Mouse (Mus musculus): Measurements from ENCODE around the gene Lrrc8d. TPM values are rescaled to one million over a fixed set of nuclear protein-coding genes. Genes with fewer than 3 reads are reported as not detected.

Lrrc8d gene
- polyA plus RNA-seq, 1 experiment from 2014 or later, result 32.8 TPM

DNA sequence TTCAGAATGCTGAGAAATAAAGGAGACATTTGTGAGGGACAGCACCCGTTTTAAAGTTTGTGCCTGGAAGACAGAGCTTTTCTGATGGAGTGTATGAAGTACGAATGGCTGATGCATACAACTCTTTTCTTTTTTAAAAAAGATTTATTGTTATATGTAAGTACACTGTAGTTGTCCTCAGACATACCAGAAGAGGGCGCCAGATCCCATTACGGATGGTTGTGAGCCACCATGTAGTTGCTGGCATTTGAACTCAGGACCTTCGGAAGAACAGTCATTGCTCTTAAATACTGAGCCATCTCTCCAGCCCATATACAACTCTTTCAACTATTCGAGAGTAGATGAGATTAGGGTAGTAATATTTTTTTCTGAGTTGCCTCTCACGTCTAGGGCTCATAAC is 8.1 kb upstream of the Lrrc8d start:
- Histone ChIP-seq H3K4me1 (replicated peaks) (no peaks in the 10 kb centered on the region), H3K9me3 (no peaks in the 10 kb centered on the region), H3K9ac (no peak overlapping the region), H3K27ac (no peak overlapping the region), H3K4me2 (no peak overlapping the region), H3K36me3 (no peaks in the 10 kb centered on the region), H3K4me3 (no peak overlapping the region), H3K27me3 (no peaks in the 10 kb centered on the region)
- no peak for ATAC-seq (ENCODE audit: low FRiP score)
- 85% methylated on average over 7 of the region's 7 CpGs for WGBS

GRCm38 (mm10) chr5:105694339-105694930 is 5.3 kb upstream of the Lrrc8d start:
- H3K27me3 ChIP-seq, result no peaks in the 10 kb centered on the region
- H3K9me3 ChIP-seq, result no peaks in the 10 kb centered on the region
- H3K4me3 ChIP-seq, result no peak overlapping the region
- no peak for ATAC-seq (ENCODE audit: low FRiP score)
- WGBS, result 89% methylated on average over 7 of the region's 7 CpGs
- H3K4me1 ChIP-seq (replicated peaks), result peaks cover 8% of the 10 kb centered on the region; the same call in 1 of the 2 replicates
- H3K36me3 ChIP-seq, result no peaks in the 10 kb centered on the region
- H3K27ac ChIP-seq, result no peak overlapping the region
- H3K4me2 ChIP-seq, result no peak overlapping the region
- H3K9ac ChIP-seq, result no peak overlapping the region

GRCm38 (mm10) chr5:105696049-105696448 is 3.7 kb upstream of the Lrrc8d start:
- no peak overlapping the region for H3K4me2 ChIP-seq
- no peaks in the 10 kb centered on the region for H3K9me3 ChIP-seq
- no peaks in the 10 kb centered on the region for H3K27me3 ChIP-seq
- H3K36me3 ChIP-seq, result no peaks in the 10 kb centered on the region
- ATAC-seq (ENCODE audit: low FRiP score), result no peak
- no peak overlapping the region for H3K9ac ChIP-seq
- WGBS, result 94% methylated on average over 6 of the region's 6 CpGs
- H3K4me1 ChIP-seq (replicated peaks), result peaks cover 12% of the 10 kb centered on the region
- no peak overlapping the region for H3K27ac ChIP-seq
- H3K4me3 ChIP-seq, result no peak overlapping the region

DNA sequence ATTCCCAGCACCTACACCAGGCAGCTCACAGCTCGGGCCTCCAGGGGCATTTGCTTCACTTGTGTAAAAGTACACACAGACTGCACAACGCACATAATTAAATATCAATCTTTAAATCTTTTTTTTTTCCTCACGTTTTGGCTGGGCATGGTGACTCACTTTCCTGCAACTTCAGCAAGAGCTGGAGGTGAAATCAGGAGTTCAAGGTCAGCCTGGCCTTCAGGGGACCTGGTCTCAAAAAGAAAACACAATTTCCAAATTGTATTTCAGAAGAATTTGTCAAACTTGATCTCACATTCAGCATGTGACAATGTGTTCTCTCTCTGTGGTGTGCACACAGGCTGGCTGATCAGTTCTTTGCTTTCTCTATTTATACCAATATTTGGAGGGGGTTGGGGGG is 1.9 kb upstream of the Lrrc8d start:
- no peaks in the 10 kb centered on the region for H3K27me3 ChIP-seq
- H3K4me1 ChIP-seq (replicated peaks), result peaks cover 29% of the 10 kb centered on the region
- ATAC-seq (ENCODE audit: low FRiP score), result no peak
- no peak overlapping the region for H3K4me2 ChIP-seq
- no peak overlapping the region for H3K27ac ChIP-seq
- 95% methylated on average over 3 of the region's 3 CpGs for WGBS
- H3K9ac ChIP-seq, result no peak overlapping the region
- H3K9me3 ChIP-seq, result no peaks in the 10 kb centered on the region
- no peak overlapping the region for H3K4me3 ChIP-seq
- H3K36me3 ChIP-seq, result no peaks in the 10 kb centered on the region

DNA sequence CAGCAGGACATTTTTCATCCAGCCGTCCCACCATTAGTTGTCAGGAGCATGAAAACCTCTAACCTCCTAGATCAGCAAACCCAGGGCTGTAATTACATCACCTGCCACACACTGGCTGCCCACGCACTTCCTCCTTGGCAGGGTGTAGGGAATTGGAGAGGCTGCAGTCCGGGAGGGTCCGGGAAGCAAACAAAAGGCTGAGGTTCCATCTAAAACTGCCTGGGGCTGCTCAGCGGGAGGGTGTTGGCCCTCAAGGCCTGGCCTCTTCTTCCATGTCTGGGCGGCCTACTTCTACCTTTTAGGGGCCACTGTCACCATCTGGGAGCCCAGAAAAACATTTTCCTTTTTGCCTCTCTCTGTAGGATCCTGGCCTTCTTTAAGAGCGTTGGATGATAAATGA is 1.1 kb upstream of the Lrrc8d start:
- Histone ChIP-seq H3K4me1 (replicated peaks) (peaks cover 37% of the 10 kb centered on the region), H3K4me2 (peak overlapping the region; percentile 62), H3K27ac (no peak overlapping the region), H3K4me3 (no peak overlapping the region), H3K36me3 (no peaks in the 10 kb centered on the region), H3K9ac (0 out of 2 replicates have a peak overlapping the region, but pooled peaks have one; percentile 99), H3K9me3 (no peaks in the 10 kb centered on the region), H3K27me3 (no peaks in the 10 kb centered on the region)
- no peak for ATAC-seq (ENCODE audit: low FRiP score)
- WGBS, result 12% methylated on average over 7 of the region's 7 CpGs

DNA sequence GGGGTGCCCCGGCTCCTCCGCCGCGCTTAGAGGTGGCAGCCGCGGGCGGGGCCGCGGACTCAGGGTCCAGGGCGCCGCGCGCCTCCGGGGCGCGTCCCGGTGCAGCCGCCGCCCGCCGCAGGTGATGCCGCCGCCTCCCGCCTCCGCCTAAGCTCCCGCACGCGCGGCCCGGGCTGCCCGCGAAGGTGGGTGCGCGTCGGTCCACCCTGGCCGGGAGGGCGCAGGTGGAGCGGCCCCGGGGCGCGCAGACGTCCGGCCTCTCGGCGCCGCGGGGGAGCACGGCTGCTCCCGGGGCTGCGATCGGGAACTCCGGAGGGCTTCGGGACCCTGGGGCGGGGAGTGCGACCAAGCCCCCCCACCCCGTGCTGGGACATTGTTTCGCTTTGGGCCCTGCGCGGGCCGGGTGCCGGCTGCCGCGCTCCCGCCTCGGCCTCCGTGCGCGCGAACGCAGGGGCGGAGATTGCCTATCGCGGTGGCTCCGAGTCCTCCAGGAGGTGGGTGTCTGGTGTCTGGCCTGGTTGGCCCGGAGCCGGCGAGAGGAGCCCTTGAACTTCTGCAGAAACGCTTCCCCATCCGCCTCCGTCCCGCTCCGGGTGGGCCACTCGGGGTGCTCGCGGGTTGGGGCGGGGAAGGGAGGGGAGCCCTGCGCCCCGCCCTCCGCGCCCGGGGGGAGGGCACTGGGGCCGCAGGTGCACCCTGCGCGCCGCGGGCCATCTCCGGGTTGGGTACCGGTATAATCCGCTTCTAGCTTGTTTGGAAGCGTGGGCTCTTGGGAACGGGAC is 492 bp downstream of the Lrrc8d start:
- Histone ChIP-seq H3K36me3 (0 out of 2 replicates have a peak, but pooled peaks cover 2% of the 10 kb centered on the region), H3K9me3 (no peaks in the 10 kb centered on the region), H3K27me3 (no peaks in the 10 kb centered on the region), H3K4me2 (peak overlapping the region; percentile 62), H3K27ac (peak overlapping the region; percentile 98), H3K4me1 (replicated peaks) (peaks cover 52% of the 10 kb centered on the region), H3K9ac (peak overlapping the region; percentile 99), H3K4me3 (peak overlapping the region; percentile 94)
- 0% methylated on average over 66 of the region's 101 CpGs for WGBS
- peak; percentile 68 for ATAC-seq (ENCODE audit: low FRiP score)

- Histone ChIP-seq H3K4me2 (peak overlapping the region; percentile 62), H3K9me3 (no peaks in the 10 kb centered on the region), H3K9ac (no peak overlapping the region), H3K27ac (no peak overlapping the region; the same call in 1 of the 2 replicates), H3K36me3 (0 out of 2 replicates have a peak, but pooled peaks cover 2% of the 10 kb centered on the region), H3K27me3 (no peaks in the 10 kb centered on the region), H3K4me3 (peak overlapping the region; percentile 94), H3K4me1 (replicated peaks) (peaks cover 60% of the 10 kb centered on the region)
- WGBS, result 64% methylated on average over 9 of the region's 9 CpGs
- no peak for ATAC-seq (ENCODE audit: low FRiP score)
Measured at GRCm38 (mm10) chr5:105701326-105701725, 1.6 kb downstream of the Lrrc8d start.

- Histone ChIP-seq H3K4me3 (peak overlapping the region; percentile 94), H3K27ac (no peak overlapping the region), H3K4me1 (replicated peaks) (peaks cover 65% of the 10 kb centered on the region), H3K4me2 (peak overlapping the region; percentile 62), H3K27me3 (no peaks in the 10 kb centered on the region), H3K9me3 (no peaks in the 10 kb centered on the region), H3K9ac (no peak overlapping the region), H3K36me3 (0 out of 2 replicates have a peak, but pooled peaks cover 2% of the 10 kb centered on the region)
- WGBS, result 81% methylated on average over 8 of the region's 8 CpGs
- ATAC-seq (ENCODE audit: low FRiP score), result no peak
Measured at GRCm38 (mm10) chr5:105701844-105702243, 2.1 kb downstream of the Lrrc8d start.

GRCm38 (mm10) chr5:105702580-105703285 is 3.0 kb downstream of the Lrrc8d start:
- ATAC-seq (ENCODE audit: low FRiP score), result no peak
- 0 out of 2 replicates have a peak, but pooled peaks cover 2% of the 10 kb centered on the region for H3K36me3 ChIP-seq
- no peak overlapping the region for H3K27ac ChIP-seq
- H3K4me1 ChIP-seq (replicated peaks), result peaks cover 72% of the 10 kb centered on the region
- H3K4me2 ChIP-seq, result no peak overlapping the region
- H3K9ac ChIP-seq, result no peak overlapping the region
- no peaks in the 10 kb centered on the region for H3K27me3 ChIP-seq
- H3K4me3 ChIP-seq, result no peak overlapping the region
- no peaks in the 10 kb centered on the region for H3K9me3 ChIP-seq
- WGBS, result 84% methylated on average over 9 of the region's 9 CpGs

DNA sequence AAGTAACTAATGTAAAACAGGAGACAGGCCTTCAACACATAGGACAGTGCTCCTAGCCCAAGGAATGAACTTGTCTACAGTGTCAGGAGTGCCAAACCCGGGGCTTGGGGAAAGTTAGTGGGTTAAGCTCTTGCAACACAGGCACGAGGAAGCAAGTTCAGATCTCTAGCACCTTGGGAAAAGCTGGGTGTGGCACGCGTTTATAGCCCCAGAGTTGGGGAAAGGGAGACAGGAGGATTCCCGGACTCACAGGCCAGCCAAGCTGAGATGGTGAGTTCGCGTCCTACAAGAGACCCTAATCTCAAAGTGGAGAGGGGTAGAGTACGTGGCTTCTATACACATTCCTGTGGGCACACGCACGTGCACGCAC is 3.5 kb downstream of the Lrrc8d start:
- Histone ChIP-seq H3K9ac (no peak overlapping the region), H3K27me3 (no peaks in the 10 kb centered on the region), H3K27ac (no peak overlapping the region), H3K4me2 (no peak overlapping the region), H3K9me3 (no peaks in the 10 kb centered on the region), H3K4me3 (no peak overlapping the region), H3K4me1 (replicated peaks) (peaks cover 72% of the 10 kb centered on the region), H3K36me3 (0 out of 2 replicates have a peak, but pooled peaks cover 2% of the 10 kb centered on the region)
- WGBS, result 96% methylated on average over 11 of the region's 11 CpGs
- no peak for ATAC-seq (ENCODE audit: low FRiP score)

DNA sequence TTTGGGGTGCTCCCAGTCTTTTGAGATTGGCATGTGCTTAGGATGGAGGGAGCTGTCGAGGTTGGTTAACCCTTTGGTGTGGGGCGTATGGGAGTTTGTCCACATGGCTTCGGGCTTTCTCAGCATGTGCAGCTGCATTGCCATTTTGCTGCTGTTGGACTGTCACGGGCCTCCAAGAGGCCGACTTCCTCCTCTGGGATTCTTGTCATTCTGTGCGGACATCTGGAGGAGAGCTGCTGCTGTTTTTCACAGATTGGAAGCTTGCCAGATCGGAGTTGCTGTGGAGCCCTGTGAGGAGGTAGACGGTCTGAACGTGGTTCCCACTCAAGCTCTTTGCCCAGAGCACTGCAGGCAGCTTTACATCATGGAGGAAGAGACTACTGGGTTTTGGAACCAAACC is 4.8 kb downstream of the Lrrc8d start:
- Histone ChIP-seq H3K4me2 (no peak overlapping the region; the same call in 1 of the 2 replicates), H3K27ac (peak overlapping the region; percentile 58; the same call in 1 of the 2 replicates)

GRCm38 (mm10) chr5:105706635-105707034 is 6.9 kb downstream of the Lrrc8d start:
- WGBS, result 77% methylated on average over 11 of the region's 11 CpGs
- ATAC-seq (ENCODE audit: low FRiP score), result no peak
- no peak overlapping the region for H3K27ac ChIP-seq
- H3K9me3 ChIP-seq, result no peaks in the 10 kb centered on the region
- H3K4me1 ChIP-seq (replicated peaks), result peaks cover 78% of the 10 kb centered on the region
- H3K9ac ChIP-seq, result no peak overlapping the region
- no peak overlapping the region for H3K4me2 ChIP-seq
- H3K4me3 ChIP-seq, result no peak overlapping the region
- H3K27me3 ChIP-seq, result no peaks in the 10 kb centered on the region
- H3K36me3 ChIP-seq, result 0 out of 2 replicates have a peak, but pooled peaks cover 2% of the 10 kb centered on the region

More for the DNA sequence above, 4.8 kb downstream of the Lrrc8d start:
- Histone ChIP-seq H3K27me3 (no peaks in the 10 kb centered on the region), H3K4me3 (no peak overlapping the region), H3K4me1 (replicated peaks) (peaks cover 75% of the 10 kb centered on the region), H3K36me3 (0 out of 2 replicates have a peak, but pooled peaks cover 2% of the 10 kb centered on the region), H3K9ac (peak overlapping the region; percentile 39; the same call in 1 of the 2 replicates), H3K9me3 (no peaks in the 10 kb centered on the region)
- WGBS, result 36% methylated on average over 9 of the region's 9 CpGs
- no peak for ATAC-seq (ENCODE audit: low FRiP score)
